Mouse (Mus musculus) E14TG2a.4 (cell line): ENCODE measurements around the gene Leo1.

Source experiments
- H3K27me3 ChIP-seq: 2 replicates; pipeline ENCODE4 v1.6.1; 2014; ENCODE audit warnings: low read length, control low read depth; ENCODE audit not compliant: insufficient read depth
- H3K36me3 ChIP-seq: 2 replicates; pipeline ENCODE4 v1.6.1; 2014; ENCODE audit warnings: low read length, control low read depth; ENCODE audit not compliant: insufficient read depth
- H3K4me1 ChIP-seq: replicated peaks from 2 replicates; pipeline ENCODE4 v1.6.1; 2014; ENCODE audit warnings: low read depth, low read length, control low read depth
- H3K4me3 ChIP-seq: replicated peaks from 2 replicates; pipeline ENCODE4 v1.5.1; 2014; ENCODE audit warnings: mild to moderate bottlenecking, low read length
- H3K9me3 ChIP-seq: 2 replicates; pipeline ENCODE4 v1.6.1; 2014; ENCODE audit warnings: low read length, control low read depth
- CTCF ChIP-seq: conservative IDR thresholded peaks from 2 replicates; pipeline ENCODE4 v1.5.1; 2014; ENCODE audit warnings: low read length
- NANOG ChIP-seq: IDR thresholded peaks from 2 replicates; pipeline ENCODE4 v1.6.1; 2014; ENCODE audit warnings: borderline replicate concordance, low read length, mixed read lengths
- POU5F1 ChIP-seq: IDR thresholded peaks from 2 replicates; pipeline ENCODE4 v1.6.1; 2014; ENCODE audit warnings: low read length, borderline replicate concordance

Gene Leo1

DNA sequence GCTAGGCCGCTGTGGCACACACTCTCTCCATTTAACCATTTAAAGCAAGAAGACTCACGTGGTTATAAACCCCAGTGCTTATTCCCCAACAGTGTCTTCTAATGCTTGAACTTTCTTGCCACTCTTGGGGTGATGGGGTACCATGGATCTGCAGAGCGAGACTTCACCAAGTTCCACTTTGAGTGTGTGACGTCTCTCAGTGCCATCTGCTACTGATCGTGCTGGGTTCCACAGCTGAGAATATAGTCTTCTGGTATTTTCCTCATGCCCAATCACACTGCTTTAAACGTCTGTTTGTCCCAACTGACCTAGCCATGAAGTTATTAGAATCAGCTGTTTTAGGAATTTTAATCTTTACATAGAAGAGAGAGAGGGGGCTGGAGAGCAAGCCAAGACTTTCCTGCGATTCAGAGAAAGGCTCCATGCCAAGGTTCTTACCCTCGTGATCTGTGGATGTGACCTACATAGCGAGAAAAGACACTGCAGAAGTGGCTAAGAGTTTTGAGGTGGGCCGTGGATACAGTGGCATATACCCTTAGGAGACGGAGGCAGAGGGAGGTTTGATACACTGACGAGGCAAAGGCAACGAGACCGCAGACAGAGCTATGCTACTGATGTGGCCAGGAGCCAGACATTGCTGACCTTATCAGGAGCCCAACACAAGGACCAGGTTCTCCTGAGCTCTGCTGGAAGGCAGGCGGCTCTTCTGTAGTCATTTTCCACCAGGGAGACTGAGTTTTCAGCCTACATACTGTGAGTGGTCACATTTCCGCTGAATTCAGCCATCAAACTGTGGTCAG is 10.3 kb upstream of the Leo1 start:
- Histone ChIP-seq H3K4me3 (no peak overlapping the region), H3K36me3 (no peaks in the 10 kb centered on the region), H3K9me3 (no peaks in the 10 kb centered on the region), H3K27me3 (no peaks in the 10 kb centered on the region), H3K4me1 (peaks cover 94% of the 10 kb centered on the region)
- no peak for TF ChIP-seq POU5F1
- TF ChIP-seq NANOG = no peak

DNA sequence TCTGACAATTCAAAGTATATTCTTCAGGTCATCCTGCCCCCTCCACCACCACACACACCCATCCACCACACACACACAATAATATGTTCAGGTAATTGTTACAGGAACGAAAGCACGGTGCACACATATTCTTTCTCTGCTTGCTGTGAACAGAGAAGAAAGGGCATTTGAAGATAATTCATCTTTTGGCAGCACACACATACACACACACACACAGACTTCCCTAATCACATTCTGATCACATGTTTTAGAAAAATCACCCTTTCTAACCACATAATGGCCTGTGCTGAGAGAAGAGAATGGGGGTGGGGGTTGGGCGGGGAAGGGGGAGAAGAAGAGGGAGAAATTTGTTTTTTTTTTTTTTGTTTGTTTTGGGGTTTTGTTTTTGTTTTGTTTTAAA is 8.6 kb upstream of the Leo1 start:
- TF ChIP-seq NANOG = no peak

GRCm38 (mm10) chr9:75434172-75434793 is 7.0 kb upstream of the Leo1 start:
- Histone ChIP-seq H3K36me3 (no peaks in the 10 kb centered on the region), H3K4me3 (no peak overlapping the region; the same call in 1 of the 2 replicates), H3K4me1 (peaks cover 87% of the 10 kb centered on the region), H3K27me3 (no peaks in the 10 kb centered on the region), H3K9me3 (no peaks in the 10 kb centered on the region)
- TF ChIP-seq CTCF = peak; percentile 45
- no peak for TF ChIP-seq NANOG

More for the DNA sequence above, 8.6 kb upstream of the Leo1 start:
- Histone ChIP-seq H3K36me3 (no peaks in the 10 kb centered on the region), H3K4me3 (no peak overlapping the region), H3K9me3 (no peaks in the 10 kb centered on the region), H3K4me1 (peaks cover 93% of the 10 kb centered on the region), H3K27me3 (no peaks in the 10 kb centered on the region)

- H3K4me3 ChIP-seq = peak overlapping the region; percentile 37; the same call in 1 of the 2 replicates
- no peak for TF ChIP-seq POU5F1
- TF ChIP-seq NANOG = no peak
- TF ChIP-seq CTCF = no peak
- H3K4me1 ChIP-seq = peaks cover 81% of the 10 kb centered on the region
- no peaks in the 10 kb centered on the region for H3K27me3 ChIP-seq
- no peaks in the 10 kb centered on the region for H3K9me3 ChIP-seq
- H3K36me3 ChIP-seq = no peaks in the 10 kb centered on the region
Observed at GRCm38 (mm10) chr9:75434872-75435271, 6.5 kb upstream of the Leo1 start.

DNA sequence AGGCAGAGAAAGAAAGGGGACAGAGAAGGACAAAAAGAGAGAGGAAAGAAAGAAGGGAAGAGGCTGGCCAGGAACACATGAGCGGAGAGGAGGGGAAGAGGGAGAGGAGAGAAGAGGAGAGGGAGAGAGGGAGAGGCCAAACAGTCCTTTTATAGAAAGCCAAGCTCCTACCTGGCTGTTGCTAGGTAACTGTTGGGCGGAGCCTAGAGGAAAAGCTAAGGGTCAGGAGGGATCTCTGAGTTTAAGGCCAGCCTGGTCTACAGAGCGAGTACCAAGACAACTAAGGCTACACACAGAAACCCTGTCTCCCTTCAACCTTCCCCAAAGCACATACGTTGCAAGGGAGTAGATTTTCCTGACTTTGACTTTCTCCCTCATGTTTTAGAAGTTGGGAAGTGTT is 6.0 kb upstream of the Leo1 start:
- Histone ChIP-seq H3K27me3 (no peaks in the 10 kb centered on the region), H3K4me3 (peak overlapping the region; percentile 37), H3K36me3 (no peaks in the 10 kb centered on the region), H3K9me3 (no peaks in the 10 kb centered on the region), H3K4me1 (peaks cover 81% of the 10 kb centered on the region)
- TF ChIP-seq CTCF = no peak
- no peak for TF ChIP-seq NANOG
- no peak for TF ChIP-seq POU5F1

- Histone ChIP-seq H3K27me3 (no peaks in the 10 kb centered on the region), H3K9me3 (no peaks in the 10 kb centered on the region), H3K36me3 (no peaks in the 10 kb centered on the region), H3K4me1 (peaks cover 77% of the 10 kb centered on the region), H3K4me3 (peak overlapping the region; percentile 37)
- TF ChIP-seq CTCF (no peak), NANOG (no peak), POU5F1 (no peak)
Observed at GRCm38 (mm10) chr9:75435918-75436317, 5.4 kb upstream of the Leo1 start.

GRCm38 (mm10) chr9:75437653-75438385 is 3.5 kb upstream of the Leo1 start:
- TF ChIP-seq NANOG = no peak
- peak; percentile 33 for TF ChIP-seq CTCF
- TF ChIP-seq POU5F1 = no peak
- Histone ChIP-seq H3K27me3 (no peaks in the 10 kb centered on the region), H3K36me3 (no peaks in the 10 kb centered on the region), H3K4me3 (no peak overlapping the region), H3K9me3 (no peaks in the 10 kb centered on the region), H3K4me1 (peaks cover 70% of the 10 kb centered on the region)

DNA sequence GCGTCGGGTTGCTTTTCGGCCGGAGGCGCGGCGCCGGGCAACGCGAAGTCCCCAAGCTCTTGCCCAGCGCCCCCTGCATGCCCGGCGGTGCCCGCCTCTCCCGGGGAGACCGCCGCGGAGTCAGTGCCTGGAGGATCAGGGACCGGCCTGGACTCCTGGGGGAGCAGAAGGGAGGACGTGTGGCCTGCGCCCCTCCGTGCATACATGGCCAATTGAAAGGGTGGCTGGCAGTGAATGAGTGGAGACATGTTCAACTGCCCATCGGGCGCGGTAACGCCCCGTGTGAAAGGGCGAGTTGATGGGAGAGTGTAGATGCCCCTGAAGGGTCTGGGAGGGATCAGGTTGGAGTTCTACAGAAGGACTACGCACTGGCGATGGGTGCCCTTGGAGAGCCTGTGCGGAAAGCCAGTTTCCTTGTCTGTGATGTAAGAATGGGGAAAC is 387 bp downstream of the Leo1 start:
- H3K4me3 ChIP-seq = peak overlapping the region; percentile 98

More for the DNA sequence above, 387 bp downstream of the Leo1 start:
- Histone ChIP-seq H3K4me1 (peaks cover 59% of the 10 kb centered on the region), H3K36me3 (peaks cover 25% of the 10 kb centered on the region), H3K27me3 (no peaks in the 10 kb centered on the region), H3K9me3 (no peaks in the 10 kb centered on the region)
- TF ChIP-seq CTCF = no peak
- no peak for TF ChIP-seq NANOG
- no peak for TF ChIP-seq POU5F1
